Mouse (Mus musculus) megakaryocyte-erythroid progenitor cell, adult 5-6 weeks (primary cell): ENCODE data around the gene Marco. TPM values are rescaled to one million over a fixed set of nuclear protein-coding genes. Genes with fewer than 3 reads are reported as not detected.

Experiments used
- ATAC-seq: replicated peaks from 2 replicates; pipeline ENCODE4 v1.8.0; 2016; ENCODE audit warnings: mild to moderate bottlenecking, inconsistent platforms; ENCODE audit not compliant: severe bottlenecking, poor library complexity, low FRiP score, low TSS enrichment
- total RNA-seq, 2 experiments: library from RNA; stranded (forward) in 1 of 2; stranded (reverse) in 1 of 2; fragments of 200-1000, 215-1000 nt in 1 of 2; fragments of >200 nt in 1 of 2; fragmentation: Nextera tagmentation in 1 of 2; gene quantifications; 2 replicates each; pipeline ENCODE4 v1.2.3; 2014 to 2017

Gene Marco
- not detected in 2 replicates for total RNA-seq (2014; fragmentation: Nextera tagmentation)
- total RNA-seq (2017) = not detected in 2 replicates

- ATAC-seq = no peak
Measured at GRCm38 (mm10) chr1:120504924-120505323, at the start of gene Marco. Gene Marco, minus strand, starts transcription at chr1:120505024.

GRCm38 (mm10) chr1:120539506-120540029, 34.7 kb upstream of the Marco start:
- ATAC-seq = no peak

- ATAC-seq = no peak
Measured at GRCm38 (mm10) chr1:120536998-120537397, 32.2 kb upstream of the Marco start.

GRCm38 (mm10) chr1:120535919-120536318, 31.1 kb upstream of the Marco start:
- ATAC-seq = no peak

GRCm38 (mm10) chr1:120532321-120532916, 27.6 kb upstream of the Marco start:
- no peak for ATAC-seq

- no peak for ATAC-seq
Measured at GRCm38 (mm10) chr1:120531770-120532169, 26.9 kb upstream of the Marco start.

GRCm38 (mm10) chr1:120529881-120530280, 25.1 kb upstream of the Marco start:
- no peak for ATAC-seq

- ATAC-seq = no peak
Measured at GRCm38 (mm10) chr1:120517618-120518017, 12.8 kb upstream of the Marco start.

- no peak for ATAC-seq
Measured at GRCm38 (mm10) chr1:120510311-120510710, 5.5 kb upstream of the Marco start.

- no peak for ATAC-seq
Measured at GRCm38 (mm10) chr1:120508976-120509375, 4.2 kb upstream of the Marco start.

GRCm38 (mm10) chr1:120504046-120504710, 646 bp downstream of the Marco start:
- ATAC-seq = no peak

- ATAC-seq = no peak
Measured at GRCm38 (mm10) chr1:120501496-120501895, 3.3 kb downstream of the Marco start.

GRCm38 (mm10) chr1:120498036-120498435, 6.8 kb downstream of the Marco start:
- ATAC-seq = no peak

- ATAC-seq = no peak
Measured at GRCm38 (mm10) chr1:120480937-120481336, 23.9 kb downstream of the Marco start.

GRCm38 (mm10) chr1:120474825-120475224, 30.0 kb downstream of the Marco start:
- peak; percentile 76 for ATAC-seq

- peak; percentile 62 for ATAC-seq
Measured at GRCm38 (mm10) chr1:120468891-120469290, 35.9 kb downstream of the Marco start.

- ATAC-seq = no peak
Measured at GRCm38 (mm10) chr1:120467323-120467722, 37.5 kb downstream of the Marco start.

GRCm38 (mm10) chr1:120466751-120467150, 38.1 kb downstream of the Marco start:
- no peak for ATAC-seq

- ATAC-seq = no peak
Measured at GRCm38 (mm10) chr1:120459032-120459431, 45.8 kb downstream of the Marco start.

- ATAC-seq = no peak
Measured at GRCm38 (mm10) chr1:120458524-120458923, 46.3 kb downstream of the Marco start.
